Mouse (Mus musculus): ENCODE measurements around the gene Slit1.

- TF ChIP-seq FLI1 (IDR thresholded peaks at IDR 0.05; ENCODE audit: low read length) (no peak), GATA1 (IDR thresholded peaks at IDR 0.05; ENCODE audit: borderline replicate concordance, low read length) (no peak)
Measured at GRCm38 (mm10) chr19:41687836-41688235, 55.6 kb downstream of the Slit1 start.

Data from megakaryocyte, embryonic 14.5 days (primary cell).